In genomic region chr15:85673506-85673905, GRCm38 (mm10) we compare ENCODE assay signal across 9 mouse cellular contexts.
A peak's percentile ranks its signal among the peaks of the same experiment; 100 is the strongest.
DNase-seq lines count a peak whose midpoint lies in the region; ATAC-seq and TF ChIP-seq lines count a peak whose summit lies in the region.
"Had no signal": no experiment of that assay in that cellular context is flagged by ENCODE, and none has a peak within 500 bp of the region (broad histone marks: within the 10 kb centered on the region; RNA-seq: fewer than 3 reads in every experiment).

No protein-coding gene starts in this region.

- no peak for TF ChIP-seq EP300 in MEL (IDR thresholded peaks at IDR 0.05; ENCODE audit: low read depth in 1 of 2, low read length in 2 of 2)

- no peaks in the 10 kb centered on the region for H3K9me3 ChIP-seq in kidney, embryonic 15.5 days (replicated peaks)
- no peaks in the 10 kb centered on the region for H3K9me3 ChIP-seq in MEL (replicated peaks; ENCODE audit: insufficient read depth, low read length)
- H3K9me3 ChIP-seq in limb, embryonic 14.5 days (ENCODE audit: control insufficient read depth, low read length), result no peaks in the 10 kb centered on the region

- H3K4me2 ChIP-seq in kidney, embryonic 15.5 days, result peak overlapping the region; percentile 73
- H3K4me2 ChIP-seq in limb, embryonic 14.5 days (replicated peaks; ENCODE audit: low read depth, low read length, severe bottlenecking), result peak overlapping the region; percentile 77

- no peak for TF ChIP-seq POLR2A in MEL (IDR thresholded peaks at IDR 0.05; ENCODE audit: control insufficient read depth in 1 of 2, insufficient read depth in 1 of 2, low read depth in 1 of 2, low read length in 2 of 2, poor library complexity in 1 of 2)
- no peak for TF ChIP-seq POLR2A in bone marrow macrophage, adult 2 months (IDR thresholded peaks at IDR 0.05; ENCODE audit: borderline replicate concordance, low read depth, low read length)
- TF ChIP-seq POLR2A in limb, embryonic 14.5 days (IDR thresholded peaks at IDR 0.05; ENCODE audit: borderline replicate concordance, extremely low read depth, insufficient read depth, insufficient read length), result no peak

- no peak for ATAC-seq in kidney, embryonic 15.5 days (replicated peaks; ENCODE audit: low FRiP score)
- ATAC-seq in limb, embryonic 14.5 days (ENCODE audit: low FRiP score, low read depth), result no peak

- H3K79me2 ChIP-seq in MEL (ENCODE audit: control insufficient read depth, insufficient read depth, low read length, poor library complexity), result peaks cover 89% of the 10 kb centered on the region

- 77% methylated on average over 9 of the region's 9 CpGs for WGBS in kidney, embryonic 15.5 days
- 76% methylated on average over 9 of the region's 9 CpGs for WGBS in limb, embryonic 14.5 days

- H3K36me3 ChIP-seq in kidney, embryonic 15.5 days, result peaks cover 32% of the 10 kb centered on the region
- H3K36me3 ChIP-seq in MEL (ENCODE audit: control insufficient read depth in 1 of 2, insufficient read depth in 2 of 2, low read length in 2 of 2), result peaks cover 12 to 14% of the 10 kb centered on the region in 2 experiments
- H3K36me3 ChIP-seq in limb, embryonic 14.5 days (ENCODE audit: control insufficient read depth, insufficient read depth, low read length), result peaks cover 42% of the 10 kb centered on the region

- DNase-seq in kidney, adult 18-20 months, result no peak
- peak; percentile 52 for DNase-seq in MEL (ENCODE audit: low read depth, low spot score)
- DNase-seq in limb, embryonic 14.5 days (ENCODE audit: low spot score), result no peak
- DNase-seq in urinary bladder, adult 2 months (ENCODE audit: low spot score), result no peak
- DNase-seq in frontal cortex, postnatal 14 days (ENCODE audit: low spot score in 2 of 2), result no peak
- DNase-seq in T-cell, adult 2 months (ENCODE audit: low spot score), result no peak
- DNase-seq: thymus, postnatal 14 days had no signal

- no peak for TF ChIP-seq RAD21 in MEL (IDR thresholded peaks at IDR 0.05; ENCODE audit: low read depth, low read length)

- no peak for TF ChIP-seq CTCF in MEL (IDR thresholded peaks at IDR 0.05 in 2 of 3, conservative IDR thresholded peaks at IDR 0.05 in 1 of 3; ENCODE audit: control insufficient read depth in 1 of 3, insufficient read depth in 1 of 3, low read depth in 2 of 3, low read length in 3 of 3, poor library complexity in 1 of 3, severe bottlenecking in 1 of 3)
- no peak for TF ChIP-seq CTCF in bone marrow macrophage, adult 2 months (IDR thresholded peaks at IDR 0.05; ENCODE audit: low read depth, low read length)

- H3K9ac ChIP-seq in kidney, embryonic 15.5 days, result 0 out of 2 replicates have a peak overlapping the region, but pooled peaks have one; percentile 25
- peak overlapping the region; percentile 70 for H3K9ac ChIP-seq in MEL (ENCODE audit: control insufficient read depth, low read depth, low read length, poor library complexity, severe bottlenecking)
- peak overlapping the region; percentile 99 for H3K9ac ChIP-seq in limb, embryonic 14.5 days (ENCODE audit: low read depth, low read length, severe bottlenecking)

- H3K4me3 ChIP-seq in kidney, embryonic 15.5 days (replicated peaks), result peak overlapping the region; percentile 95
- H3K4me3 ChIP-seq in MEL (ENCODE audit: control insufficient read depth in 1 of 2, insufficient read depth in 1 of 2, low read depth in 2 of 2, low read length in 2 of 2), result peak overlapping the region; percentile 63 to 98
- H3K4me3 ChIP-seq in bone marrow macrophage, adult 2 months (ENCODE audit: insufficient read depth, low read length), result peak overlapping the region; percentile 48
- H3K4me3 ChIP-seq in limb, embryonic 14.5 days (replicated peaks; ENCODE audit: low read length), result peak overlapping the region; percentile 95

- peaks cover 68% of the 10 kb centered on the region for H3K4me1 ChIP-seq in kidney, embryonic 15.5 days
- peaks cover 2 to 9% of the 10 kb centered on the region in 2 experiments; a peak in 3 of 4 replicates for H3K4me1 ChIP-seq in MEL (ENCODE audit: control insufficient read depth in 1 of 2, insufficient read depth in 2 of 2, low read length in 2 of 2)
- peaks cover 18% of the 10 kb centered on the region for H3K4me1 ChIP-seq in bone marrow macrophage, adult 2 months (ENCODE audit: control insufficient read depth, insufficient read depth, low read length)
- H3K4me1 ChIP-seq in limb, embryonic 14.5 days (ENCODE audit: control insufficient read depth, insufficient read depth, low read length), result peaks cover 53% of the 10 kb centered on the region

- H3K27ac ChIP-seq in kidney, embryonic 15.5 days, result no peak overlapping the region
- H3K27ac ChIP-seq in MEL (ENCODE audit: control insufficient read depth, low read depth, low read length), result no peak overlapping the region
- H3K27ac ChIP-seq in bone marrow macrophage, adult 2 months (ENCODE audit: insufficient read depth, low read depth, low read length), result no peak overlapping the region
- no peak overlapping the region for H3K27ac ChIP-seq in limb, embryonic 14.5 days (replicated peaks; ENCODE audit: low read depth, low read length)

- H3K27me3 ChIP-seq in kidney, embryonic 15.5 days, result no peaks in the 10 kb centered on the region
- H3K27me3 ChIP-seq in MEL (ENCODE audit: control insufficient read depth in 1 of 2, insufficient read depth in 2 of 2, low read length in 2 of 2), result no peaks in the 10 kb centered on the region; a peak in 1 of 4 replicates
- H3K27me3 ChIP-seq in limb, embryonic 14.5 days (ENCODE audit: control insufficient read depth, insufficient read depth, low read length), result no peaks in the 10 kb centered on the region

TF ChIP-seq in MEL, 35 proteins besides CTCF, POLR2A, EP300 and RAD21:
- TF ChIP-seq BHLHE40 (IDR thresholded peaks at IDR 0.05; ENCODE audit: borderline replicate concordance, low read depth, low read length) (no peak), MXI1 (IDR thresholded peaks at IDR 0.05; ENCODE audit: low read depth, low read length) (peak; percentile 16; the same call in 1 of the 2 replicates)
TF ChIP-seq in MEL: peak in this region for 1.

Comparison
In these comparisons a context has a peak if more than half of its experiments do, and no peak if none do; other contexts are left out.
1. H3K9ac ChIP-seq: peak in every context shown above with its lines; median percentile 99 in limb, embryonic 14.5 days; 70 in MEL; 25 in kidney, embryonic 15.5 days.